Mouse (Mus musculus) kidney, postnatal 14 days (tissue): Measurements from ENCODE around the gene Gm19402.

Source experiments
- DNase-seq: peaks from one replicate; pipeline ENCODE4 v3.0.0; 2022; ENCODE audit warnings: mixed read lengths

The Gm19402 gene

DNA sequence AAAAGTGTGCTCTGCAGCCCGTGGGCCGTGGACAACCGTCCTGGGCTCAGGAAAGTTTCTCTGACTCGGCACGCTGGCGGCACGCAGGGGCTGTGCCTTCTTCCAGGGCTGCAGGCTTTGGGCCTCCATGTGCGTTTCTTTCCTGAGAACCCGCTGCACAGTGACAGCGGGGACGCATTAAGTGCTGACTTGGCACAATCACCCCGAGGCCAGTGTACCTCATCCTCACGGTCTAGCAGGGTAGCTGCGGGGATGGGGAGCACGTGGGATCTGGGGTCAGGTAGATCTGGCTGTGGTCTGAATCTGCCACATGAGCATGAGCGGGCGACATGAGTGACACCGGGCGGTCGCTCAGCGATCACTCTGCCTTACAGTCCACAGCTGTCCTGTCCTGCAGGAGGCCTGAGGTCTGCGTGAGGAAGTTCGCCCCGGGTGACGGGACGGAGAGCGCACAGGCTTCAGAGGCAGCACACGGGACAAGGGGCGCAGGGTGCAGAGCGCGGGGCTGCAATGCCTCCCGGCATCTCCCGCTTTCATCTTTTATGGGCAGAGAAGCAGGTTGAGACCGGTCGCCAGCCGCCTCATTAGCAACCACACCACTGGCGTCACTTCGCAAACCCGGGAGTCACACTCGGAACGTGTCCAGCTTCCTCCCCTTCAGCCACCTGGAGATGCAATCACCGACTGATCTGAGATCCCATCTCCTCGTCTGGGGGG is 26.4 kb downstream of the Gm19402 start:
- no peak for DNase-seq

DNA sequence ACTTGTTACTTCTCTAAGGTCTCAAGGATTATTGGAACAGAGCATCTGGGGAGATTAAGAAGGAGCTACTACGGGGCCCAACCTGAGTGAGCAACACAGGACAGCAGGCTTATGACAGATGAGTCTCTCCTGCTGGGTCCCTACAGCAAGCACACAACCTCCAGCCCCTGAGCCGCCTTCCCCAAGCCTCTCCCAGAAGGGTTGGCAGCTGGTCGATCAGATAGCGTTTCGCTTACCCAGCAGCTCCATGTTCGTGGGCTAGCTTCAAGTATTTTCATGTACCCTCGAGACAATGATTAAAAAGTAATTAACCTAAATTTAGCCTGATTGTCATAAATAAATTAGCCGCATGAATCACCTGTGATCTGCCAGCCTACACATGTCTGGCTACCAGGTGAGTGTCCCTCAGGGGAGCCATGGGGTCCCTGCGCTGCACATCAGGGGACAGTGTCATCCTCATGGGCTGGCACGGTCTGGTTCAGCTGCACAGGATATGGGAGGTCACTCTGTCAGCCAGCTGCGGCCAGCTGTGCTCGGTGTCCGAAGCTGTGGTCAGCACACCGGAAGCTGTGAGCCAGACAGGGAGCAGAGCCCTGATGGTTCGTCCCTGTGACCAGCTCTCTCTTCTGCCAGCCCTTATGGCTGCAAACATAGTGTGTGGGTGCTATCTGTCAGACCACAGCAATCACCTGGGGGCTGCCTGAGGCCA is 32.1 kb downstream of the Gm19402 start:
- peak; percentile 70 for DNase-seq

- DNase-seq, result no peak
Observed at GRCm38 (mm10) chr10:77652046-77652445, 38.5 kb downstream of the Gm19402 start.

GRCm38 (mm10) chr10:77647901-77648300 is 42.7 kb downstream of the Gm19402 start:
- DNase-seq, result no peak

DNA sequence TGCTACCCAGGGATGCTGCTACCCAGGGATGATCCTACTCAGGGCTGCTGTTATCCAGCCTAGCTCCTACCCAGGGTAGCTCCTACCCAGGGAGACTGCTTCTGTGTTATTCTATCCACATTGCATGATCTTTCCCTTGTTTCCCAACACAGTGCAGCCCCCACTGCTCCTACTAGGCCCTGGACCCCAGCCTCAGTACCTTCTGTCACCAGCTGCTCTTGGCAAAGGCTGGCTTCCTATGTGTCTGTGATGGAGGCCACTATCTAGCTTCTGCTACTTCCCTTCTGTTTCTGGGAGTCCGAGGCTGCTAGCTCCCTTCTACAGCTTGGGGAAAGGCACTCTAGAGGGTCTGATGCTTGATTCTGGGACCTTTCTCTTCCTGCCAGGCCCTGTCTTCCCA is 43.1 kb downstream of the Gm19402 start:
- DNase-seq, result no peak

DNA sequence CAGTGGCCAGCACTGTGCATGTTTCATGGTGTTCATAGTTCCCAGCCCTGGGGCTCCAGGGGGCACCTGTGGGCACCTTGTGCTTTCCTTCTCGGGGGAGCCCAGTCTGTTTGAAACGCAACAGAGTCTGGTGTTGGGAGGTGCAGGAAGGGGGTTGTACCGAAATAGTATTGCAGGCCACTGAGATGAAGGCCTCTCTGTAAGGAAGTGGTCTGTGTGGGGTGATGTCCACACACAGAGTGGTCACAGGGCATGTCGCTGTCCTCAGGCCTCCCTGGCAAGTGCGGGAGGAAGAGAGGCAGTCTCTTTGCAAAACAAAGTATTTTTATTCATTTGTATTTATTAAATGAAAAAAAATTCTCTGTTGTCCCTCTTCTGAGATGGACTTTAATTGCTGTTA is 45.0 kb downstream of the Gm19402 start:
- no peak for DNase-seq

- DNase-seq, result peak; percentile 27
Observed at GRCm38 (mm10) chr10:77643160-77643559, 47.4 kb downstream of the Gm19402 start.
